Mouse (Mus musculus): Measurements from ENCODE around the gene Folh1. TPM values are rescaled to one million over a fixed set of nuclear protein-coding genes. Genes with fewer than 3 reads are reported as not detected.
"Not testable (repeated sequence)": the region's sequence is repeated elsewhere in the genome, so short reads cannot be mapped to it uniquely, and the experiment has no call there.

Gene Folh1
- total RNA-seq (2021) = under 1 TPM; 0.58 to 0.87 TPM
- long read RNA-seq, experiment 1 = 0 reads
- long read RNA-seq, experiment 2, partial matches to known transcripts = 0 of 1 reads
- long read RNA-seq, experiment 2, other reads (novel, unspliced or antisense) = 0 of 1 reads

DNA sequence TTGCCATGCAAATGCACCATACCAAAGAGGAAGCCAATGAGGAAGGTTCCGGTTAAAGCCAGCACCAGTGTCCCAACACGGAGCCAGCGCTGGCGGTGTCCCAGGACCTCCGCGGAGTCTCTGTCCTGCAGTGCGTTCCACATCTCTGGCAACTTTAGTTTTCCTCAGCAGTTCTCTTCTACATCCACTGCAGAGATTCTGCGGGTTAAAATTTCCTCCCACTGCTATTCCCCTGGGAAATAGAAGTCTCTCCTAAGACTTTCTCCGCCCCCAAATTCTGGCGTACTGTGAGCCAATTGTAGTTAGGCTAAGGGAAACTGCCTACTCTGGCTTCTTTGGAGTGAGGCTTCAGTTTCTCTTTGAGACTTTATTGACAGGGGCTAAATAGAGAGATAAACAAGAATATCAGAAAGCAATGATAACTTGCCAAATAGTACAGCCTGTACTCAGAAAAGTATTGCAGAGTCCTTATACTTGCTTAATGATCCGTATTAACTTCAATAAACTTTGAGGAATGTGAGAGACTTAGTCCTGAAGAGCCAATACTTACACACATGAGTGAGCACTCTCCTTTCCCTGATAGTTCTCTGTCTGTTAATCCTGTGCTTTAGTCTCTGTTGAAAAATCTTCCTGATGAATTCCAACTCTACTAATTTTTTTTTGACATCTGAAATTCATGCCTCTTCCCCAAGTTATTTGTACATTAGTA, at the start of gene Folh1:
Gene Folh1 (minus strand): TSS at position 327 of the 709 bp plus-strand sequence.
- DNase-seq = peak; percentile 13

DNA sequence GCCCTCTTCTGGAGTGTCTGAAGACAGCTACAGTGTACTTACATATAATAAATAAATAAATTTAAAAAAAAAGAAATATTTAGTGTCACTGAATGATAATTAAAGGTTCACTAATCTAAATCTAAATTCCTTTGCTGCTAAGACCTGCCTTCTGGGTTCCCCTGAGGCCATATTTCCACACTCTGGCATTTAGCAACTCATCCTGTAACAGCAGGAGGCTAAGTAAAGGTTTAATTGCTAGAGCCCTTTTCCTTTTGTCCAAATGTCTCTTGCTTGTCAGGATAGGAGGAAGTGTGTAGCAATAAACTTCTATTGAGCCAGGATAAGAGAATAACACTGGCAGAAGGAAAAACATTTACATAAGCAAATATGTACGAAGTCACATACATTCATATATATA, 40.7 kb upstream of the Folh1 start:
- DNase-seq = no peak

DNA sequence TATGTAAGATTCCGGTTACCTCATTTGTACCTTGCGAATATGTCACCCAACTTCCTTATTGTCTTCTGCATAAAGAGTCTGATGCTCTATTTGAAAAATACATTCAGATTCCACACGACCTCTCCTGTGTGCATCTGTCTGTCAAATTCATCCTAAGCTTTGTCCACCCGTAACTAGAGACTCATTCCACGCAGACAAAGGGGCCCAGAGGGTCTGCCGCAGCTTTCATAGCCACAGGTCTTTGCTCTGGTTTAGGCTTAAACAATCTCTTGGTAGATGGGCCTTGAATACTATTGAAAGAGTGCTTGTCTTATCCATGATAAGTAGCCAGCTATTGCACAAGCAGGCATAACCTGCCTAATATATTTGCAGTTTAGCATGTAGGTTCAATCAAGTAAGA, 40.0 kb upstream of the Folh1 start:
- not testable (repeated sequence) for DNase-seq

DNA sequence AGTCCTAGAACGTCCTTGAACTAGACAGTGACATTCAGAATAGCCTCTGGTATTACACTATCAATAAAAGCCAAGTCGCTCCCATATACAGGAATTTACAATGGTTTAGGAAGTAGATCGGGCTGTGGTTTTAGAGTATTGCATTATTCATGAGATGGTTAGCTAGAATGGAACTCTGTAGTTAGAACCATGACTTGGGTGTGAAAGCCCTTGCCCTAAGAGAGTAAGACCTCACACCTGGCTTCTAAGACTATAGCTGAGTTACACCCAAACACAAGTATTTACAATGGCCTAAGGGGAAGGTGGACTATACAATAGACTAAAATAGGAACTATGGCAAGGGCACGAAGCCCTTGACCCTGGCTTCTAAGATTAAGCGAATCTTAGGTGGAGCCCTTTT, 39.5 kb upstream of the Folh1 start:
- DNase-seq = not testable (repeated sequence)

DNA sequence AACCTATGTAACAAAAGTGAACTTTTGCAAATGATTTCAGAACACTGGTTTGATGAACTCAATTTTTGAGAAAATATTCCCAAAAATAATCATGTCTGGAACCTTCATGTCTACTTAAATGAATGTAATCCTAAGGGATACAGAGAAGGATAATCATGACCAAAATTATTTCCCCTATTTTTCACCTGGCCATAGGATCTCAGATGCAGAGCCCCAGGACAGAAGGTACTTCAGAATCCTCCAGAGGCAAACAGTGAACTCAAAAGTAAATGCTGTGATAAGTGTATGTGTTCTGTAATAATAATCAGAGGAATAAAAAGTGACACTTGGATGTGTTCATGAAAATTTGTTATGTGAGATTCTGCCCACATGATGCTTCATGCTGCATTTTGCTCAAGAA, 19.0 kb upstream of the Folh1 start, which contains the start of gene Vmn2r77:
Gene Vmn2r77 (plus strand): TSS at position 301 of the 400 bp plus-strand sequence.
- DNase-seq = no peak

DNA sequence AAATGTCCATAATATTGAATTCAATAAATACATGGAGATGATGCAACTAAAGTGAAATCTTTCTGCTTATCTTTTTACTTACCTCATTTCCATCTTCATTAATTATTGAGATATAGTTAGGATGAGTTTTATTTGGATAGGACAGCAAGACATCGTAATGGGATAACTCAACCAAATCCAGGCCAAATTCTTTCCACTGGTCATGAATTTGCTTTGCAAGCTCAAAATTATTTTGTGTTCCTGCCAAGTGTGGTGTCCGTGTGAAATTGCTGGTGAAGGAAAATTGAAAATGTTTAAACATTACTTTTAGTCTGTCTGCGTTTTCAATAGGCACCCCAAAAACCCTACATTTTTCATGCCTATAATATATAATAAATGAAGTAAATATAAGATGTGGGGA, 4.1 kb downstream of the Folh1 start:
- no peak for DNase-seq

DNA sequence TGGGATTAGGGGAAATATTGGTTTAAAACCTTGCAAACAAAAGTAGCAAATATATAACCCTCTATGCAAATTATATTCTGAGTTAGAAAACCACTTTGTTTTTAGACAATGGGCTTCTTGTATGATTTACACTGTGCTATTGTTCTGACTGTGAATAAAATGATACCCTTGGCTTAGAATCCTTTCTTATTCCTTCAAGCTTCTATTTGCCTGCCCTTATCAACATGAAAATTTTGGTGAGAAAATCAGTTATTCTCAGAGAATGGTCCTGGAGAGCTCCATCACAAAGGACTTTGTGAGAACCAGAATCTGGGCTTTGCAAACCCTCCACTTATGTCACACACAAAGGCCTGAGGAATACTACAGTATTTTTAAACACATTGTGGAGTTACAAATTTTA, 11.1 kb downstream of the Folh1 start:
- DNase-seq = no peak

DNA sequence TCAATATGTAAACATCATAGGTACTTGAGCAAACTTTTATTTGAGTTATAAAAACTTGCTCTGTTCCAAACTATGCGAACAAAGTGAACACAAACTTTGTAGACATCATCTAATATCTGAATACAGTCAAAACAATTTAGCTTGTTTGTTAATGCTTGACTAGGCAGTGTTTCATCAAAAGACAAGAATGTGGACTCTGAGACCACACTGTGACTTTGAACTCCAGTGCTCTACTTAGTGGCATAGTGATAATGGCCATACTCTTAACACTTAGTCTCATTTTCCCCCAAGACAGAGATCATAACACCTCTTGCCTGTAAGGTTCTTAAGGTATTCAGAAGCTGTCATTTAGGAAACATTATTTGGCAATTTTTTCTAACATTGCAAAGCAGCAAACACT, 15.0 kb downstream of the Folh1 start:
- no peak for DNase-seq

DNA sequence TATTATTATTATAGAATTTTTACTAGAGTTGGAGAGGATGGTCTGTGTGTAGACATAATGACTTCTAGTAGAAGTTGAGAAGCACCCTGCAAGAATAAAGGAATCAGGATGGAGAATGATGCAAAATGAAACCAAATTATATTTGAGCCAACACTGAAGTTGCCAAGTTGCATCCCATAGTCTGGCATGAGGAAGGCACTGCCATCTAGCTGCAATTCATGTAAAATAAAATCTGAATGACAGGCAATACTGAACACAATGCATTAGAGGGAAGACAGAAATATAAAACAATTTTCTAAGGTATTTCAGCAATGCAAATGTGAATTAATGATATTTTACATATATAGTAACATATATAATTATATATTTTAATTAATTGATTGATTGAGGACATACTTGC, 50.7 kb downstream of the Folh1 start:
- no peak for DNase-seq

DNA sequence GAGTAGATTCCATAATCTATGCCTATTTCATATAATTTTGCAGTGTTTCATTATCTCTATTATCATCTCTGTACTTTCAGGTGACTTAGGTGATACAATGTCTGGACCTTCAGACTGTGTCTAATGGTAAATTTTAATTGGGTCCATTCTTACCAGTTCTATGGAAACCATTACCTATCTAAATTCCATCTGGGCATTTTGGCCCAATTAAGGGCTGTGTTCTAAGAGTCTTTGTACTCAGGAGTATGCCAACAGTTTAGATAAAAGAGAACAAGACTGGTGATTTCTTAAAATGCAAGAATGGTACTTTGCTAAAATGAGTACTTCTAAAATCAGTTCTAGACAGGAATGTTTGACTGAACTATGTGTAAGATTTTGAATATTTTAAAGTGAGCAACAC, 87.7 kb downstream of the Folh1 start, which contains the start of gene Olfr292:
Gene Olfr292 (plus strand): TSS at position 301 of the 400 bp plus-strand sequence.
- no peak for DNase-seq

Other genes starting within 250 kb of the Folh1 start
- not detected for gene Olfr295, start 192.1 kb downstream of the Folh1 start, total RNA-seq (2021)
- not detected for gene Olfr294, start 159.3 kb downstream of the Folh1 start, total RNA-seq (2021)
- gene Olfr293, start 126.9 kb downstream of the Folh1 start, total RNA-seq (2021) = not detected
- not detected for gene Olfr292, start 87.6 kb downstream of the Folh1 start, total RNA-seq (2021)
- gene Vmn2r77, start 19.1 kb upstream of the Folh1 start, total RNA-seq (2021) = not detected
- not detected for gene Vmn2r78, start 139.2 kb upstream of the Folh1 start, total RNA-seq (2021)
- gene Vmn2r79, start 220.2 kb upstream of the Folh1 start, total RNA-seq (2021) = under 1 TPM in 1 of 2 experiments, not detected in 1; 0.03 TPM